Mouse (Mus musculus): ENCODE measurements around the gene Sbno1.

GRCm38 (mm10) chr5:124470591-124471171, 44.9 kb upstream of the Sbno1 start:
- TF ChIP-seq CTCF (IDR thresholded peaks at IDR 0.05; ENCODE audit: borderline replicate concordance, extremely low read depth, insufficient read depth, insufficient read length) = no peak
- no peak for TF ChIP-seq POLR2A (IDR thresholded peaks at IDR 0.05; ENCODE audit: borderline replicate concordance, extremely low read depth, insufficient read depth, insufficient read length, poor library complexity, severe bottlenecking)
